Mouse (Mus musculus) G1E (cell line): ENCODE results near the gene Polr2a.

Source experiments
- CTCF ChIP-seq: IDR thresholded peaks from 2 replicates; pipeline ENCODE4 v1.5.1; 2012; ENCODE audit warnings: low read depth, low read length, inconsistent platforms, mixed read lengths
- POLR2AphosphoS5 ChIP-seq: IDR thresholded peaks from 2 replicates; pipeline ENCODE4 v1.6.1; 2012; ENCODE audit warnings: low read depth, low read length, inconsistent platforms; ENCODE audit not compliant: insufficient replicate concordance

- TF ChIP-seq CTCF (no peak), POLR2AphosphoS5 (no peak)
These were observed 33.0 kb upstream of the Polr2a start for GRCm38 (mm10) chr11:69791420-69791819.
